Mouse (Mus musculus): ENCODE measurements around the gene Cct6b. TPM values are rescaled to one million over a fixed set of nuclear protein-coding genes. Genes with fewer than 3 reads are reported as not detected.
A peak's percentile ranks its signal among the peaks of the same experiment; 100 is the strongest.
"Not testable (repeated sequence)": the region's sequence is repeated elsewhere in the genome, so short reads cannot be mapped to it uniquely, and the experiment has no call there.

Gene Cct6b
- total and polyA plus RNA-seq, 3 experiments, result 0.08 to 0.83 (median 0.46) TPM

DNA sequence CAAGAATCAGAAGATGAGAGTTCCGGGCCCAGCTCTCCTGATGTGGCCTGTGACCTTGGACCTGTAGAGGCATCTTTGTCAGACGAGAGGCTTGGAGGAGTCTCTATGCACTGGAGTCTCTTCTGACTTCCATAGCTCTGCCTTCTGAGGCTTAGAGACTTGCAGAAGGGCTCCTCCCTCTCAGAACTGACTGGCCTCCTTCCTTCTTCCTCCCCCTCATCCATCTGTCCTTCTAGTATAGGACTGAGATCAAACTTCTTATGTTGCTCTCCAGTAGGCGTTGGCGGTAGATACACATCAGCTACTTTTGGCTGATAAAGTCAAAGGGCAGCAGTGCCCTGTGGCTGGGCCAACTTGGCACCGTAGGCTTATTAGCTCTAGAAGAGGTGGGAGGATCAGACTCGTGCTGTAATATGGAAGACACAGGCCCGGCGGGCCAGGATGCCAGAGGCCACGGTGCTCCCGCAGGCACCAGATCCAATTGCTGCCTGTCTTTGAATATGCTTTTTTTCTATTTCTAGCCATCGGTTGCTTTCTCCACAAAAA lies 64.2 kb downstream of the Cct6b start:
- no peak for DNase-seq

DNA sequence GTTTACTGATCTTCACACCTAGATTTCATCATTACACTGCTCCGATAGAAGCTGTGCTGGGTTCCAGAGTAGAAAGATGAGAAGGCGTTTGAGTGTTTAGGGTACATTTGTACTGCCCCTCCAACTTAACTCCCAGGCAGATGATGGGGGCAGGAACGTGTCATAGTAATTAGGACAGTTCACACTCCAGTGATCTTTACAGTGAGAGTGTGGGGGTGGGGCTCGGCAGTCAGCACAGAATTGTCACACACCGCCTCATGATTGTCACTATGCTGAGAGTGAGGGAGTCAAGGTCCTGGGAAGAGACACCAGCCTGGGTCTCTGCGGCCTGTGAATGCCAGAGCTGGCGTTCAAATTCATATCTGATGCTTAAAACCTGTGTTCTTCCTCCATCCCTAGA lies 68.2 kb downstream of the Cct6b start:
- no peak for DNase-seq

DNA sequence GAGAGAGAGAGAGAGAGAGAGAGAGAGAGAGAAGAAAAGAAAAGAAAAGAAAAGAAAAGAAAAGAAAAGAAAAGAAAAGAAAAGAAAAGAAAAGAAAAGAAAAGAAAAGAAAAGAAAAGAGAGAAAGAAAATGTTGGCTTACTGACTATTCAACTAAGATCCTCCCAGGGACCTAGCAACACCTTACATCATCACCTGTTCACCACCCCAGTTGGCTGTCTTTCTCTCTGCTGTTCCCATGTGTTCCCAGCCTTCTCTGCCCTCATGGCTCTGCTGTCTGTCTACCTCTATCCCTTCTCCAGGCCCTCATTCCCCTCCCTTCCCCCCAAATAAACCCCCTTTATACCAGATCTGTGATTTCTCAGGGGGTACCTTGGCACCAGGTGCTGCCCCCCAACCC lies 69.2 kb downstream of the Cct6b start:
- not testable (repeated sequence) for DNase-seq

GRCm38 (mm10) chr11:82692668-82693067 lies 71.5 kb downstream of the Cct6b start:
- no peak for DNase-seq

GRCm38 (mm10) chr11:82690476-82690875 lies 73.6 kb downstream of the Cct6b start:
- DNase-seq, result no peak

GRCm38 (mm10) chr11:82687668-82688067 lies 76.5 kb downstream of the Cct6b start:
- no peak for DNase-seq

GRCm38 (mm10) chr11:82684676-82685075 lies 79.4 kb downstream of the Cct6b start:
- peak; percentile 20 for DNase-seq

DNA sequence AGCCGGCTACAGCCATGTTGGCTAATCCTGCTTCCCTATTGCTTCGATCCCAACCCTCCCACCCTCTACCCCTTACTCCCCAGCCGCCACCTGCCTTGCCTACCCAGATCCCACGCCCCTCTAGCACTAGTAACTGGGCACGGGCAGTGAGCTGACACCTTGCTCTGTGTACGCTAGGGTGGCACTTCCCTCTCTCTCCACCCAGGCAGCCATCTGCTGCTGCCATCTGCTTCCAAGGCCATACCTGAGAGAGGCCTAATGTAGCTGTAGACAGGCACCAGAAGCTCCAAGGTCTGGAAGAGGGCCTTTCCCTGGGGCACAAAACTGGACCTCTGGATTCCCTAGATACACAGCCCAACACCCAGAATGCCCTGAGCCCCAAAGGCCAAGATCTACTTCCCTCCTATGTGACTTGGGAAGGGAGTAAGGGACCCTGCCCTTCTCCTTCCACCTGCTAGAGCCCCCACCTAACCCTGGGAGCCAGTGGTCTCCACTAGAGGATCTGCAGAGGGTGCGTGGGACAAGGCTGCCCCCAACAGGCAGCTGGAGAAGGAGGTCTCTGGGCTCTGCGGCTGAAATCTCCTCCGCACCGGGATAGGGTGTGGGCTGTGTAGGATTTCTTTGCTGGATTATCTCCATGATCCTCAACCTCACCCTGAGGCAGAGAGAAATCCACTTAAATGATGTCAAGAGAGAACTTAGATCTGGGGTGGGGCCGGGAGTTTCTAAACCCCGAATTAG lies 80.2 kb downstream of the Cct6b start:
- DNase-seq, result no peak

DNA sequence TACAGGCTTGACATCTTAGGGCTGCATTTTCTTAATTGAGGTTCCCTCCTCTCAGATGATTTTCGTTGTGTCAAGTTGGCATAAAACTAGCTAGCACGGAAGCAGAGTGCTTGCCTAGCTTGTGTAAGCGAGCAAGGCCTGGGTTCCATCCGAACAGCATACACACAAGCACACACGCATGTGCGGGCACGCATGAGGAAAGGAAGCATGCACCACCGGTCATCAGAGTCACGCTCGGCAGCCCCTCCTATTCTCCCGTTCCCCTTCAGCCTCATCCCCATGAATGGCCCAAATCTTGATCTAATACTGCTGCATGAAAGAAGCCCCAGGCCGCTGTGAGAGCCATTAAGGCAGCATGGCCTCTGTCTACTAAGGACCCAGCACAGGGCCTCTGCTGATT lies 85.6 kb downstream of the Cct6b start:
- DNase-seq, result no peak

Other genes with a start within 250 kb of the Cct6b start
- 10 to 100 TPM; 18.0 to 21.9 TPM for gene Zfp830, start within 50 bp of the Cct6b start, total RNA-seq (2021)
- 1.7 and 3.6 TPM in 2 replicates for gene Zfp830, start within 50 bp of the Cct6b start, polyA plus RNA-seq (2012; rRNA removed)
- 10 to 100 TPM; 19.2 to 27.5 TPM for gene Lig3, start 16.8 kb upstream of the Cct6b start, total RNA-seq (2021)
- gene Lig3, start 16.8 kb upstream of the Cct6b start, polyA plus RNA-seq (2012; rRNA removed), result 8.1 and 10.7 TPM in 2 replicates
- gene Rffl, start 106.9 kb upstream of the Cct6b start, total RNA-seq (2021), result 10 to 100 TPM in 1 of 2 experiments, 1 to 10 TPM in 1; 5.3 to 10.6 TPM
- gene Rffl, start 106.9 kb upstream of the Cct6b start, polyA plus RNA-seq (2012; rRNA removed), result 6.5 and 7.4 TPM in 2 replicates
- 10 to 100 TPM in 1 of 2 experiments, 1 to 10 TPM in 1; 9.3 to 16.7 TPM for gene Rad51d, start 126.3 kb upstream of the Cct6b start, total RNA-seq (2021)
- 8.8 and 9.4 TPM in 2 replicates for gene Rad51d, start 126.3 kb upstream of the Cct6b start, polyA plus RNA-seq (2012; rRNA removed)
- under 1 TPM in 1 of 2 experiments, not detected in 1; 0.24 TPM for gene Fndc8, start 127.8 kb upstream of the Cct6b start, total RNA-seq (2021)
- gene Fndc8, start 127.8 kb upstream of the Cct6b start, polyA plus RNA-seq (2012; rRNA removed), result 0.24 and 0.44 TPM in 2 replicates
- gene Nle1, start 144.1 kb upstream of the Cct6b start, total RNA-seq (2021), result 10 to 100 TPM; 16.6 to 17.0 TPM
- gene Nle1, start 144.1 kb upstream of the Cct6b start, polyA plus RNA-seq (2012; rRNA removed), result 33.1 and 34.4 TPM in 2 replicates
- gene Unc45b, start 146.2 kb upstream of the Cct6b start, total RNA-seq (2021), result 10 to 100 TPM in 1 of 2 experiments, 1 to 10 TPM in 1; 5.2 to 14.3 TPM
- gene Unc45b, start 146.2 kb upstream of the Cct6b start, polyA plus RNA-seq (2012; rRNA removed), result 4.6 and 5.7 TPM in 2 replicates
- 10 to 100 TPM; 28.3 to 32.7 TPM for gene Slfn5, start 187.0 kb upstream of the Cct6b start, total RNA-seq (2021)
- gene Slfn5, start 187.0 kb upstream of the Cct6b start, polyA plus RNA-seq (2012; rRNA removed), result 2.2 and 2.3 TPM in 2 replicates
- gene Slfn9, start 227.5 kb upstream of the Cct6b start, total RNA-seq (2021), result 1 to 10 TPM; 5.3 to 7.5 TPM
- 0.91 and 1.2 TPM in 2 replicates for gene Slfn9, start 227.5 kb upstream of the Cct6b start, polyA plus RNA-seq (2012; rRNA removed)